Mouse (Mus musculus) thymus, postnatal 25 days (tissue): Measurements from ENCODE around the gene Pias4.
A peak's percentile ranks its signal among the peaks of the same experiment; 100 is the strongest.
"Not testable (repeated sequence)": the region's sequence is repeated elsewhere in the genome, so short reads cannot be mapped to it uniquely, and the experiment has no call there.

Source experiments
- DNase-seq: peaks from one replicate; pipeline ENCODE4 v3.0.0; 2022

Gene Pias4

DNA sequence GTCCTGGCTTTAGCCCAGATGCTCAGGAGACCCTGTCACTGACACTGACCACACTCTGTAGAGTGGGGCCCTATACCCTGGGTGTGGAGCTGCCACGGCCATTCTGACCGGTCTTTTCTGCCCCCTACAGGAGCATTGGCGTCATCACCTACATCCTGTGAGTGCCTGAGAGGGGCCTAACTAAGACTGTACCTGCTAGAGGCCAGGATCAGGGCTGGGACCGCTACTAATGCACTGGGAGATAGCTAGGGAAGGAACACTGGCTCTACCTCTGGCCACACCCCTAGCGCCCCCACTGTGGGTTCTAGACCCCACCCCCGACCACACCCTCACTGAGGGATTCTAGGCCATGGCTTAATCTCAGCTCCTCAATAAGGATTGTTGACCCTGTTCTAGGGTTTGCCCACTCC, 23.2 kb upstream of the Pias4 start:
- DNase-seq = no peak

DNA sequence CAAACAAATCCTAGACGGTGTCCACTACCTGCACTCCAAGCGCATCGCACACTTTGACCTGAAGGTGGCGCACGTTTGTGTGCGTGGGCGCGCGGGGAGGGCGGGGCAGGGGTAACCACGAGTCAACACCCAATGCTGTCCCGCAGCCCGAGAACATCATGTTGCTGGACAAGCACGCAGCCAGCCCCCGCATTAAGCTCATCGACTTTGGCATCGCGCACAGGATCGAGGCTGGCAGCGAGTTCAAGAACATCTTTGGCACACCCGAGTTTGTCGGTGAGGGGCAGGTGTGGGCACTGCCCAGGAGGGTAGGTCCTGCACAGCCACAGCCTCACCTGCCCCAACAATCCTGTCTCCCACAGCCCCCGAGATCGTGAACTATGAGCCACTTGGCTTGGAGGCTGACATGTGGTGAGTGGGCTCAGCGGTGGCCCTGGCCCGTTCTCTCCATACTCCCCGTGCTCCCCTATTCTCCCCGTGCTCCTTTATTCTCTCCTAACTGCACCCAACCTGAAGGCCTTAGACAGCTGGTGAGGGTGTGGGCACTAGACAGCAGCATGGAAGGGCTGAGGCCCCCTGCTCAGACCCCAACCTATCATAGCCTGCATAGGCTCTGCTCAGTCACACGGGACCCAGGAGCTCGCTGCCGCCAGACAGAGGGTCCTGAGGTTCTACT, 22.7 kb upstream of the Pias4 start:
- no peak for DNase-seq

DNA sequence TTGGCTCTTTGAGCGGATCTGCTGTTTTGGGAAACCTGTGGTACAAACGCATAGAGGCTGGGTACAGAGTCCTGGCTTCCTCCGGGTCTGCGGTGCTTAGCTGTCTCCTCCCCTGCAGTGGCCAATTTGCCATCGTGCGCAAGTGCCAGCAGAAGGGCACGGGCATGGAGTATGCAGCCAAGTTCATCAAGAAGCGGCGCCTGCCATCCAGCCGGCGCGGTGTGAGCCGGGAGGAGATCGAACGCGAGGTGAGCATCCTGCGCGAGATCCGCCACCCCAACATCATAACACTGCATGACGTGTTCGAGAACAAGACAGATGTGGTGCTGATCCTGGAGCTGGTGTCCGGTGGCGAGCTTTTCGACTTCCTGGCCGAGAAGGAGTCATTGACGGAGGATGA, 22.1 kb upstream of the Pias4 start:
- DNase-seq = no peak

DNA sequence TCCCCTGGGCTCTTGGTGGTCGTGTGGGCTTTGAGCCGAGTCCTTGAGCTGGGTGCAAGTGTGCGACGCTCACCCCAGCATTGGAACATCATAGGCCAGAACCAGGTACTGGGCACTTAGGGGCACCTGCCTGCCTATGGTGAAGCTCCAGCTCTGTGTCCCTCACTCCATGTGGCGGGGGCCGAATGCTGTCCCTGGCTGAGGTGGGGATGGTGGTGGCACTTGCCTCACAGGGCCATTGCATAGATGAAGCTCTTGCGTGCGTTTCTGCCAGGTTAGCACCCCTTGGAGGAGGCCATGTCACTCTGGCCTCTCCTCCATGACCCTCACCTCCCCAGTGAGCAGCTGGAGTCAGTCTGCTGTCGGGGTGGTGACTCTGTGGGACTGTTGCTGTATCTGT, 19.4 kb upstream of the Pias4 start:
- no peak for DNase-seq

DNA sequence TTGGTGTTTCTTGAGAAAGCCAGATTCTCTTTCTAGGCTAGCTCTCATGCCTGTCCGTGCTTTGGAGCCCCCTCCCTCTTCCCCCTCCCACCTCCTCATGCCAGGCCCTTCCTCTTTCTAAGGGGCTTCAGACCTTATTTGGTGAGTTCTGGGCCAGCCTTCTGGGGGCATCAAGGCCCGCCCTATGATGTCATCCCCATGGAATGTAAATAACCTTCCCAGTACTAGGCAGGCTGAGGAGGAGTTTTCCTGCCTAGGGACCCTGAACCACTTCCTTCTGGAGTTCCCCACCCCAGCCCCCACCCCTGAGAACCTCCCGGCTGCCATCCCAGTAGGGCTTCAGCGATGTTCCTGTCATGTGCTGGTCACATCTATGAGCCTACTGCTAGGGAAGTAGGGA, 17.0 kb upstream of the Pias4 start:
- DNase-seq = no peak

DNA sequence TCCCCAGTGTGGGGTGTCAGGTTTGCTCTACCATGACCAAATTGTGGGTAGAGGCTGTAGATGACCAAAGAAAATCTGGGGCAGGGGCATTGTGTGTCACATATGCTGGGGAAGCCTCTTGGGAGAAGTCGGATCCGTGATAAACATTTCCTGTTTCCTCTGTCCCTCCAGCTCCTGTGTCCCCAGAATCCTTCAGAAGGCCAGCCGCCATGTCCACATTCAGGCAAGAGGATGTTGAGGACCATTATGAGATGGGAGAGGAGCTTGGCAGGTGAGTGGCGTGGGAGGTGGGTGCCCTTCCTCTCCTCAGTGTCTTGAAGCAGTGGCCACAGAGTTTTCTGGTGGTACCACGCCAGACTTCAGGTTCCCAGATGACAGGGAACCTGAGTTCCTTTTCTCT, 16.1 kb upstream of the Pias4 start, which contains the start of gene 4930442H23Rik:
Gene 4930442H23Rik, minus strand, starts transcription at position 45 of the 400 bp plus-strand sequence.
- no peak for DNase-seq

DNA sequence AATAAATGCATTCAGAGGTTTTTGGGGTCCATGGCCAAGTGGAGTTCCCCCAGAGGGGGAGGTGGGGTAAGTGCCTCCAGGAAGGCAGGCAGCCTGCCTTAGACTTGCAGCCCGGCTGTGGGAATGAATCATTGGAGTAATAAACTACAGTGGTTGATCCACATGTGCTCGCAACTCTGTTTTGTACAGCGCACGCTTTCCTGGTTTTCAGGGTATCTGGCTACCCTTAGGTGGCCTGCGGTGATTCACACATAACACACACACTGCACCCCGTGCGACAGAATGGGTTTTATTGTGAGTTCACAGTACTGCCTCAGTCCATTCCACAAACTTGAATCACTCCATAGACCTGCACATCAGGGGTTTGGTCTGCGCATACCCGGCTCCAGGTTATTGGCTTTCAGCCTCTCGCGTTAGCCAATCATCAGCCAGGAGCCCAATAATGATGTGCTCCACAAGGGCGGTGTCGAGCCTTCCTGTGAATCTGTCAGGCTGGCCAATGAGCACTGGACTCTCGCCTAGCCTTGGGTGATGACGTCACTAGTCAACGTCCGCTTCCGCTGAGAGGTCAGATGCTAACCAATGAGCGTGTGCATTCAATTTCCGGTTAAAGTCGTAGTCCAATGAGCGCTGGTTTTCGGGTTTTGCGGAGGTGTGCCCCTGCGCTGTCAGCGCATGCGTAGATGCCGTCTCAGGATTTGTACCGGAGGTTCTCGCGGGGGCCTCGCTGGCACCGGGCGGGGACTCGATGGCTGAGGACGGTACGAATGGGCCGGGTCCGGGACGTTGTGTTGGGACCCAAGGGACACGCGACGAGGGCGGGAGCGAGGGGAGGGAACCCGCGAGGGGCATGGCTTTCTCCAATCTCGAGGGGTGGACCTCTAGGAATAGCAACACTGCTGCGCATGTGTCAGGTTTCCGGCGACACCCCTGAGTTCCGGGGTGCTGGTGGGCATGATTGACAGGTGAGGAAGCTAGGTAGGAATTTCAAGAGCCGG, 14.9 kb upstream of the Pias4 start, which contains the start of gene Dapk3:
Gene Dapk3, plus strand, starts transcription at position 670 of the 998 bp plus-strand sequence.
- peak; percentile 94 for DNase-seq

DNA sequence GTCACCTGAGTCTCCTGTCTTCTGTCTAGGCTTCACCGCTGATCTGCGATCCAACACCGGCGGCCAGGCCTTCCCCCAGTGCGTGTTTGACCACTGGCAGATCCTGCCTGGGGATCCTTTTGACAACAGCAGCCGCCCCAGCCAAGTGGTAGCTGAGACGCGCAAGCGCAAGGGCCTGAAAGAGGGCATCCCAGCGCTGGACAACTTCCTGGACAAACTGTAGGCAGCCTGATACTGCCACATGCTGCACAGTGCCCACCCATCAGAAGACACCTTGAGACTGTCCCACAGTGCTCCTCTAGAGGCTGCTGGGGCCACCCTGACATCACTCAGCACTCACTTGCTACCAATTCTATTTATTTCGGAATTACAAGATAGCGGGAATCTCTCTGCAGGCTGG, 14.1 kb upstream of the Pias4 start:
- not testable (repeated sequence) for DNase-seq

DNA sequence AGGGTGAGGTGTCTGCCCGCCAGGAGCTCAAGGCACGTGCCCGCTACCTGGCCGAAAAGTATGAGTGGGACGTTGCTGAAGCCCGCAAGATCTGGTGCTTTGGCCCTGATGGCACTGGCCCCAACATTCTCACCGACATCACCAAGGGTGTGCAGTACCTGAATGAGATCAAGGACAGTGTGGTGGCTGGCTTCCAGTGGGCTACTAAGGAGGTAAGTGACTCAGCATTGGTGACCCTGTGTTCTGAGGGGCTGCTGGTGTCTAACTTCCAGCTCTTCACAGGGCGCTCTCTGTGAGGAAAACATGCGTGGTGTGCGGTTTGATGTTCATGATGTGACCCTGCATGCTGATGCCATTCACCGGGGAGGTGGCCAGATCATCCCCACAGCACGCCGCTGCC, 13.2 kb upstream of the Pias4 start:
- DNase-seq = no peak

DNA sequence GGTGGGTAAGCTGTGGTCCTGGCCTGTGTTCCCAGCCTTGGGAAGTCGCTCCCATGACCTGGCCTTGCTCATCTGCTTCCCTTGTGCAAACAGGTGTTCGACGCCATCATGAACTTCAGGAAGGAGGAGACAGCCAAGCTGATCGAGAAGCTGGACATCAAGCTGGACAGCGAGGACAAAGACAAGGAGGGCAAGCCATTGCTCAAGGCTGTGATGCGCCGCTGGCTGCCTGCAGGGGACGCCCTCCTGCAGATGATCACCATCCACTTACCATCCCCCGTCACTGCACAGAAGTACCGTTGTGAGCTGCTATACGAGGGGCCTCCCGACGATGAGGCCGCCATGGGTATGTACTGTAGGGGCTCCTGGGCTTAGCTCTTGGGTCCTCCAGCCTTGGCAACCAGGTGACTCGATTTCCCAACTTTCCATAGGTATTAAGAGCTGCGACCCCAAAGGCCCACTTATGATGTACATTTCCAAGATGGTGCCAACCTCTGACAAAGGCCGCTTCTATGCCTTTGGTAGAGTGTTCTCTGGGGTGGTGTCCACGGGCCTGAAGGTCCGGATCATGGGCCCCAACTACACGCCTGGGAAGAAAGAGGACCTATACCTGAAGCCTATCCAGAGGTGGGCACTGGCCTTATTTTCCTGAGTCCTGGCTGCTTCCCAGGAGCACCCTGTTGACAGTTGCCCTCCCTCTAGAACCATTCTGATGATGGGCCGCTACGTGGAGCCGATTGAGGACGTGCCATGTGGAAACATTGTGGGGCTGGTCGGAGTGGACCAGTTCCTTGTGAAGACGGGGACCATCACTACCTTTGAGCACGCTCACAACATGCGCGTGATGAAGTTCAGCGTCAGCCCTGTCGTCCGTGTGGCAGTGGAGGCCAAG, 12.0 kb upstream of the Pias4 start:
- DNase-seq = no peak

DNA sequence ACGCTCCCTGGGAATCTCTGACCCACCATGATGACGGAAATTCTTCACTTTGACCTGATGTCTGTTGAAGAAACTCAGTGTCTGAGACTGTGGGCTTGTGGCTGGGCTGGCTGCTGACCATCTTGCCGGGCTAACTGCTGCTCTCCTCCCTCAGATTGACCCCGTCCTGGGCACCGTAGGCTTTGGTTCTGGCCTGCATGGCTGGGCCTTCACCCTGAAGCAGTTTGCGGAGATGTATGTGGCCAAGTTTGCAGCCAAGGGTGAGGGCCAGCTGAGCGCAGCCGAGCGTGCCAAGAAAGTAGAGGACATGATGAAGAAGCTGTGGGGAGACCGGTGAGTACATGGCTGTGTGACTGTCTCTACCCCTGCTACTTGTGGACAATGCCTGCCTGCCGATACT, 11.2 kb upstream of the Pias4 start:
- DNase-seq = no peak

DNA sequence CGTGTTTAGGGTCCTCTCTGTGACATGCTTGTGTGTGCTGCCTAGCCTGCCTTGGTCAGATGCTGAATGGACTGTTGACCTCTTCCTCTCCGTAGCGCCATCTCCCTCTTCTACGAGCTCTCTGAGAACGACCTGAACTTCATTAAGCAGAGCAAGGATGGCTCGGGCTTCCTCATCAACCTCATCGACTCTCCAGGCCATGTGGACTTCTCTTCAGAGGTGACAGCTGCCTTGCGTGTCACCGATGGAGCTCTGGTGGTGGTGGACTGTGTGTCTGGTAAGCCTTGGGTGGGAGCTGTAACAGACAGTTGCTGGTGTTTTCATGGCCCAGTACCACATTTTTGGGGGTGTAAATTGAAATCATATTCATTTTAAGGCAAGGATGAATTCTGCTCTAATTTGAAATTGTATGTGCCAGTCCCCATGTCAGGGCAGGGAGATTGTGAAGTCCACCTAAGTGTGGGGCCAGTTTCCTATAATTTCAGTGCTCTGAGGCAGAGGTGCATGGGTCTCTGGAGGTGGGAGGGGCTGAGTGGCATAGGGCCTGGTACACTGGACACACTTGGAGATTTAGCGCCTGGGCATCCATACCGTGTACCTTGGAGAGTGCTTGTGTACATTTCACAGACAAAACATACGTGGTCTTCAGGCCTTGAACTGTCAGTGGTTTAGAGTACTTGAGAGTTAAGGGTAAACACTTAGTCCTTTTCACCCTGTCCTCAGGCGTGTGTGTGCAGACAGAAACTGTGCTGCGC, 10.4 kb upstream of the Pias4 start:
- no peak for DNase-seq

DNA sequence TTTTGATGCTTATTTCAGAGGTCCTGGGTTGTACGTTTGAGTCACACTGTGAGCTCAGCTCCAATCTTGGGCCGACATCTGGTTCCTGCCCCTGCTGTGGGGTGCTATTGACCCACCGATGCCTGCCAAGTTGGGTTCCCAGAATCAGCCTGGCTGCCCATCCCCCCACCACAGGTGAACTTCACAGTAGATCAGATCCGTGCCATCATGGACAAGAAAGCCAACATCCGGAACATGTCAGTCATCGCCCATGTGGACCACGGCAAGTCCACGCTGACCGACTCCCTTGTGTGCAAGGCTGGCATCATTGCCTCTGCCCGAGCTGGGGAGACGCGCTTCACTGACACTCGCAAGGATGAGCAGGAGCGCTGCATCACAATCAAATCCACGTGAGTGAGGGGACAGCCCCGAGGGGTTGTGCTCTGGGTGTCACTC, 9.8 kb upstream of the Pias4 start:
- DNase-seq = no peak

DNA sequence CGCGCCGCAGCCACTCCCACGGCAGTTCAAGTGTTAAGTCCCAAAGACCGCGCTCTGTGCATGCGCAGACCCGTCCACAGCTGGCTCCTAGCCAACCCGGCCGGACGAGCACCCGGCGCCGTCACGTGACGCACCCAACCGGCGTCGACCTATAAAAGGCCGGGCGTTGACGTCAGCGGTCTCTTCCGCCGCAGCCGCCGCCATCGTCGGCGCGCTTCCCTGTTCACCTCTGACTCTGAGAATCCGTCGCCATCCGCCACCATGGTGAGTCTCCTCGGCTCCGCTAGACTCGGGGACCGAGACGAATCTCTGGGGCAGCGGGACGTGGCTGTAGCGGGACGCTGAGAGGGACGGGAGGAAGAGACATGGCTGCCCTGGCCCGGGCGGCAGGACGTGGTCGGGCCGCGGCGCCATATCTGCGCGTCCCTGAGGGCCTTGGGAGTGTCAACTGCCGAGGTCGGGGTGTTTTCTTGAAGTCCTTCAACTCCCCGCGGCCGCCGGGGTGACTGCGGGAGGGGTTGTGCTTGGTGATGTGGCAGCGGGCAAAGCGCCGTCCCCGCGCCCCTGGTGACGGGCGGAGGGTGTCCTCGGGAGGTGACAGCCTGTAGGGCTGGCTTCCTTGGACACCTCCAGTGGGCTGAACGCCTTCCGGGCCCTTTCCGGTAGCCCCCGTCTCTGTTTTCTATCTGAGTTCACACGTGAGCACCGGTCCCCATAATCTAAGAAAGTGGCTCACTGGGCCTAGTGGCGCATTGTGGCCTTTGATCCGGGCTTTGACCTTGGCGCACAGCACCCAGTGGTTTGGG, 8.9 kb upstream of the Pias4 start, which contains the start of gene Eef2:
Gene Eef2, plus strand, starts transcription at position 166 of the 806 bp plus-strand sequence.
- peak; percentile 97 for DNase-seq

DNA sequence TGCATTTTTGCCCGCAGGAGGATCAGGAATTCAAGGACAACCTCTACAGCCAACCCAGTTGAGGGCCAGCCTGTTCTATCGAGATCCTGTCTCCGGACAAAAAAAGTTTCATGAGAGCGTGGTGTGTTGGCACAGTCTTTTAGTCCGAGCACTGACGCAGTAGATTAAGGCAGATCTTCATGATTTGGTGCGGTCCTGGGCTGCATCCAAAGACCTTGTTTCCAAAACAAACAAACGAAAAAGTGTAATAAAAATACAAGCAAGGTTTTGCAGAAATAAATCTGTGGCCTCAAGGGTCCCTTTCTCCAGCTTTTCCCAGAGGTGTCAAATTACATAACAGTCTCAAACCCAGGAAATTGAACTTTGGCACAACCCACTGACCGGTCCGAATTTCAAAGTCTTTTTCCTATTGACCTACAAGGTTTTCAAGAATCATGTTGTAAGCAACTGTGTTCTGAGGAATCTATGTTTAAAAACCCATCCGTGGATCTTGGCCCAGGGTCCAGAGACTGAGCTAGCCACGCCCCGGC, 8.3 kb upstream of the Pias4 start:
- DNase-seq = no peak

DNA sequence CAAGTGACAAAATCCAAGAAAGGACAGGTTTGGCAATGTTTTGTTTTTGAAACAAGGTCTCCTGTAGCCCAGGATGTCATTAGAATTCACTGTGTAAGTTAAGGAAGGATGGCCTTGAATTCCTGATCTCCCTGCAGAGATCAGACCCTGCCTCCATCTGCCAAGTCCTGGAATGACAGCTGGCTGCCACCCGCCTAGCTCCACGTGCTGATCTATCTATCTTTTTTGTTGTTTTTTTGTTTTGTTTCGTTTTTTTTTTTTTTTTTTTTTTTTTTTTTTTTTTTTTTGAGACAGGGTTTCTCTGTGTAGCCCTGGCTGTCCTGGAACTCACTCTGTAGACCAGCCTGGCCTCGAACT, 7.6 kb upstream of the Pias4 start:
- not testable (repeated sequence) for DNase-seq

DNA sequence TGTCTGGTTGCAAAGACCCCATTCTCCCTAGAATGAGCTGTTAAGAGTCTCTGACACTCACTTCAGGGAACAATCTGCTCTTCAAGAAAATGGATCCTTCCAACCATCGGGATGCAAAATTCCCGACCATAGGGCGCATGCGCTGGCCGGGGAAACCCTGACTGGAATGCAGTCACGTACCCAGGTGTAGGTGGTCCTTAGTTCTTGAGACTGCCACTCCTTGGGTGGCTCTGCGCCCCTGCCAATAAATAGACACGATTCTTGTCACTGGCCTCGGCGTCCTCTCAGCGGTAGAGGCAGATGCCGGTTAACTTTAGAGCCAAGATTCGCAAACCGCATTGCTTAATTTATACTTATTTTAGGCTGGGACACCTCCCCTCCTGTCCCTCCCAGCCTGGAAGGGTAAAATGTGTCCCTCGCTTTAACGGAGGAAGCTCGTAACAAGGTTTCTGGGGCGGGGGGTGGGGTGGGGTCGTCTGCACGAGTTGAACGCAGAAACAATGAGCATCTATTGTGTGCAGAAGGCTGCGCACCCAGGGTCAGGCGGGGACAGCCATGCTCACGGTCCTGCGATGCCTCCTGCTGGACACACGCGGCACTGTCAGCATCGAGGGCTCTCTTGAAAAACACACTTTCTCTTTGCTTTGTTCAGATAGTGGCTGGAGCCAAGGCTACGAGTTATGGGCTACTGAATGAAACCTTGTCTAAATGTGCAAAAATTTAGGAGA, 7.1 kb upstream of the Pias4 start:
- peak; percentile 96 for DNase-seq

DNA sequence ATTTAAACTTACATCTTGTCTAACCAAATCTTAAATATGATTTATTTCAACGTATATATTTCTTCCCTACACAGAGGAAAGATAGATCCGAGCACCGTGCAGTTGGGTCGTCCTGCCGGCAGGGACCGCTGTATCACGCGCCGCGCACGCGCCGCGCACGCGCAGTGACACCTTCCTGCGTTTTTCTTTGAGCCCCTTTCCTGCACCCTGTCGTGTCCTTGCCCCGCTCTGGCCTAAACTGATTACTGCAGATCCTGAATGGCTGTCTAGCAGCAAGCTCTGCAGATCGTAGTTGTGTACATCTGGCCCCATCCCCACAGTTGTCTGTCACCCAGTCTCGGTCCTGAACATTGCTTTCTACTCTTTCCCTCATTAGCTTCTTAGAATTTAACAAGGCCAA, 5.4 kb upstream of the Pias4 start:
- peak; percentile 88 for DNase-seq

DNA sequence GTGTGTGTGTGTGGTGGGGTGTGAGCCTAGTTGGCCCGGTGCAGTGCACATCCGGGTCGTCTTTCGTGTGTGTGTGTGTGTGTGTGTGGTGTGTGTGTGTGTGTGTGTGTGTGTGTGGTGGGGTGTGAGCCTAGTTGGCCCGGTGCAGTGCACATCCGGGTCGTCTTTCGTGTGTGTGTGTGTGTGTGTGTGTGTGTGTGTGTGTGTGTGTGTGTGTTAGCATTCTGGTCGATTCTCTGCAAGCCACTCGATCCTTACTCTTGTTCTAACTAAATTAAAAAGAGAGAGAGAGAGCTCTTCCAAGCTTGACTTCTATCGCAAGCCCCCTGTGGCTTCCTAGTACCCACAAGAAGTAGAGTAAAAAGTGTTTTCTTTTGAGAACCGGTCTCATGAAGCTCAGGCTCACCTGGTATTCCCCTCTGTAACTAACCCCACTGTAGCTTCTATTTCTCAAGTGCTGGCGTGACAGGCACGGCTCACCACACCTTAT, 1.7 kb upstream of the Pias4 start:
- peak; percentile 64 for DNase-seq
